Mouse (Mus musculus): Measurements from ENCODE around the gene Apbb1ip. TPM values are rescaled to one million over a fixed set of nuclear protein-coding genes. Genes with fewer than 3 reads are reported as not detected.

Apbb1ip gene
- 0.35 and 0.69 TPM in 2 replicates for polyA plus RNA-seq (2012; rRNA removed)

GRCm38 (mm10) chr2:22773549-22774180 is at the start of gene Apbb1ip:
Gene Apbb1ip, plus strand, starts transcription at chr2:22774094.

GRCm38 (mm10) chr2:22895282-22896273 is 121.7 kb downstream of the Apbb1ip start, which contains the start of gene Pdss1:
Gene Pdss1, plus strand, starts transcription at chr2:22895522.

Other genes starting within 250 kb of the Apbb1ip start
- not detected in 2 replicates for gene Gad2, start 151.9 kb upstream of the Apbb1ip start, polyA plus RNA-seq (2012; rRNA removed)
- gene Pdss1, start 121.4 kb downstream of the Apbb1ip start, polyA plus RNA-seq (2012; rRNA removed) = 4.6 TPM in 2 replicates